Comparison of ENCODE assay signal across 18 mouse cellular contexts in the genomic region with DNA sequence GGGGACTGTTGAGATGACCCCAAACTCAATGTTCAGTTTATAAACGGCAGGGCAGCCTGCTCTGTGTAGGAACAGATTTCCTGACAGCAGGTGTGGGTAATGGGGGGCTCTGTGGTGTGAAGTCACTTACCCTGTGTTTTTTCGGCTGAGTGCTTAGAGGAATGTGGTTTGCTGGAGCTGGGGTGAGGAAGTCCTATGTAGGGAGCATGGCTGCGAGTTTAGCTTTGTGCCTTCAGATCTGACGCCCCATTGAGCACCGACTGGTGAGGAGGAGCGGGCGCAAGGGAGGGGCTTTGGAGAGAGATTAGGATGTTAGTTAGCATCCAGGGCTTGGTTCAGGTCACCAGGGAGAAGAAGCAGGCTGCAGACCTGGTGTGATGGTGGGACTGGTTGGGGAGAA. TPM values are rescaled to one million over a fixed set of nuclear protein-coding genes. Genes with fewer than 3 reads are reported as not detected.
DNase-seq lines count a peak whose midpoint lies in the region; ATAC-seq lines count a peak whose summit lies in the region.
"Had no signal": no experiment of that assay in that cellular context is flagged by ENCODE, and none has a peak within 500 bp of the region (broad histone marks: within the 10 kb centered on the region; RNA-seq: fewer than 3 reads in every experiment).

No protein-coding gene starts in this region.

- no peaks in the 10 kb centered on the region for H3K27me3 ChIP-seq in embryonic facial prominence, embryonic 11.5 days (ENCODE audit: control insufficient read depth, insufficient read depth, low read length)
- H3K27me3 ChIP-seq in embryonic facial prominence, embryonic 10.5 days (replicated peaks; ENCODE audit: low read depth, poor library complexity, severe bottlenecking): no peaks in the 10 kb centered on the region
- no peaks in the 10 kb centered on the region for H3K27me3 ChIP-seq in kidney, embryonic 16.5 days (ENCODE audit: insufficient read depth, low read length)
- H3K27me3 ChIP-seq: forebrain, embryonic 13.5 days; heart, embryonic 12.5 days had no signal

- DNase-seq in embryonic facial prominence, embryonic 11.5 days (ENCODE audit: low spot score): no peak
- no peak for DNase-seq in embryonic facial prominence, embryonic 10.5 days (ENCODE audit: low spot score)
- DNase-seq in kidney, postnatal 36 days: no peak
- peak; percentile 72 for DNase-seq in thymus, postnatal 0 days (ENCODE audit: low spot score)
- peak; percentile 55 for DNase-seq in thymus, postnatal 4 days
- DNase-seq in Muller cell, postnatal 12 days (ENCODE audit: inconsistent ontology term): no peak
- DNase-seq: adrenal gland, postnatal 10 days; B cell, adult 2 months; cerebellum, adult 11 months; cerebellum, adult 8-10 months; cerebellum, postnatal 25 days; forebrain, postnatal 0 days; gastrocnemius, postnatal 14 days had no signal

- peaks cover 4% of the 10 kb centered on the region for H3K36me3 ChIP-seq in embryonic facial prominence, embryonic 11.5 days (replicated peaks; ENCODE audit: control insufficient read depth, insufficient read depth, low read depth, low read length)
- H3K36me3 ChIP-seq in embryonic facial prominence, embryonic 10.5 days (replicated peaks): peaks cover 91% of the 10 kb centered on the region
- H3K36me3 ChIP-seq in kidney, embryonic 16.5 days (ENCODE audit: insufficient read depth, low read length): peaks cover 28% of the 10 kb centered on the region

- H3K4me3 ChIP-seq in embryonic facial prominence, embryonic 11.5 days (ENCODE audit: low read depth, low read length): no peak overlapping the region
- no peak overlapping the region for H3K4me3 ChIP-seq in embryonic facial prominence, embryonic 10.5 days
- no peak overlapping the region for H3K4me3 ChIP-seq in kidney, embryonic 16.5 days (ENCODE audit: low read length)
- H3K4me3 ChIP-seq: forebrain, embryonic 13.5 days; heart, embryonic 12.5 days had no signal

- H3K27ac ChIP-seq in embryonic facial prominence, embryonic 11.5 days (replicated peaks; ENCODE audit: low read depth, low read length): no peak overlapping the region
- H3K27ac ChIP-seq in embryonic facial prominence, embryonic 10.5 days (replicated peaks): no peak overlapping the region
- peak overlapping the region; percentile 48 for H3K27ac ChIP-seq in kidney, embryonic 16.5 days (ENCODE audit: low read length)
- H3K27ac ChIP-seq: forebrain, embryonic 13.5 days had no signal

- WGBS in embryonic facial prominence, embryonic 11.5 days: 92% methylated on average over 7 of the region's 7 CpGs
- 90% methylated on average over 7 of the region's 7 CpGs for WGBS in embryonic facial prominence, embryonic 10.5 days
- WGBS in kidney, embryonic 16.5 days: 52% methylated on average over 7 of the region's 7 CpGs

- 0 out of 2 replicates have a peak, but pooled peaks have one; percentile 14 for ATAC-seq in embryonic facial prominence, embryonic 11.5 days (replicated peaks; ENCODE audit: insufficient number of reproducible peaks, low FRiP score, low TSS enrichment, low read depth)
- peak; percentile 47; the same call in 1 of the 2 replicates for ATAC-seq in kidney, embryonic 16.5 days (ENCODE audit: low FRiP score, low TSS enrichment)
- ATAC-seq: CD4-positive, CD25-positive, alpha-beta regulatory T cell, adult 4 months; forebrain, embryonic 13.5 days; forebrain, postnatal 0 days had no signal

- no peak overlapping the region for H3K9ac ChIP-seq in embryonic facial prominence, embryonic 11.5 days (replicated peaks; ENCODE audit: low read length)
- no peak overlapping the region for H3K9ac ChIP-seq in kidney, embryonic 16.5 days (replicated peaks; ENCODE audit: low read length)
- H3K9ac ChIP-seq: forebrain, embryonic 13.5 days; forebrain, postnatal 0 days; heart, embryonic 12.5 days had no signal

- no peak overlapping the region for H3K4me2 ChIP-seq in embryonic facial prominence, embryonic 11.5 days (ENCODE audit: low read depth, low read length)
- H3K4me2 ChIP-seq in kidney, embryonic 16.5 days (replicated peaks; ENCODE audit: low read depth, low read length): no peak overlapping the region
- H3K4me2 ChIP-seq: forebrain, embryonic 13.5 days; heart, embryonic 12.5 days had no signal

- H3K4me1 ChIP-seq in embryonic facial prominence, embryonic 11.5 days (ENCODE audit: control insufficient read depth, insufficient read depth, low read length): no peaks in the 10 kb centered on the region
- H3K4me1 ChIP-seq in embryonic facial prominence, embryonic 10.5 days: peaks cover 8% of the 10 kb centered on the region; the same call in 1 of the 2 replicates
- H3K4me1 ChIP-seq in kidney, embryonic 16.5 days (ENCODE audit: insufficient read depth, low read length): peaks cover 57% of the 10 kb centered on the region
- H3K4me1 ChIP-seq: forebrain, embryonic 13.5 days had no signal

- H3K9me3 ChIP-seq in embryonic facial prominence, embryonic 11.5 days (replicated peaks; ENCODE audit: control insufficient read depth, low read length): no peaks in the 10 kb centered on the region
- no peaks in the 10 kb centered on the region for H3K9me3 ChIP-seq in embryonic facial prominence, embryonic 10.5 days
- H3K9me3 ChIP-seq in kidney, embryonic 16.5 days (ENCODE audit: low read length): no peaks in the 10 kb centered on the region
- H3K9me3 ChIP-seq: forebrain, embryonic 13.5 days; G1E; heart, embryonic 12.5 days had no signal

RNA-seq across cellular contexts. Expression of gene Helz, which starts 28.5 kb away (rescaled TPM):
- polyA plus RNA-seq in embryonic facial prominence, embryonic 11.5 days (2014; fragmentation: Nextera tagmentation; extraction: Ambion mirVana): 15.3 and 17.9 TPM in 2 replicates
- polyA plus RNA-seq in embryonic facial prominence, embryonic 10.5 days (2016; fragmentation: Nextera tagmentation; extraction: Ambion mirVana): 24.1 and 26.6 TPM in 2 replicates
- 20.1 and 24.7 TPM in 2 replicates for polyA plus RNA-seq in kidney, embryonic 16.5 days (2015; fragmentation: Nextera tagmentation; extraction: Ambion mirVana)
- polyA plus RNA-seq in thymus, postnatal 0 days (2015; fragmentation: Nextera tagmentation; extraction: Ambion mirVana): 20.5 and 24.1 TPM in 2 replicates

Comparison
In these comparisons a context has a peak if more than half of its experiments do, and no peak if none do; other contexts are left out.
1. DNase-seq: peak in thymus, postnatal 0 days (single experiment) and thymus, postnatal 4 days (single experiment); none in embryonic facial prominence, embryonic 11.5 days (single experiment), embryonic facial prominence, embryonic 10.5 days (single experiment), kidney, postnatal 36 days (0 of 2) and Muller cell, postnatal 12 days (single experiment).